Mouse (Mus musculus) midbrain, embryonic 10.5 days (tissue): ENCODE data around the gene Rcor1. TPM values are rescaled to one million over a fixed set of nuclear protein-coding genes. Genes with fewer than 3 reads are reported as not detected.

Experiments used
- DNase-seq: peaks from one replicate; pipeline ENCODE4 v3.0.0-alpha.2; 2017; ENCODE audit warnings: low spot score
- H3K27ac ChIP-seq: fragments of 300-500 bp; sonication (generic); replicated peaks from 2 replicates; pipeline ENCODE4 v1.5.1; 2016; ENCODE audit warnings: mild to moderate bottlenecking
- H3K27me3 ChIP-seq: fragments of 300-500 bp; sonication (generic); 2 replicates; pipeline ENCODE4 v1.6.1; 2016; ENCODE audit warnings: low read depth, mild to moderate bottlenecking; ENCODE audit not compliant: poor library complexity, severe bottlenecking
- H3K36me3 ChIP-seq: fragments of 300-500 bp; sonication (generic); 2 replicates; pipeline ENCODE4 v1.6.1; 2016; ENCODE audit warnings: mild to moderate bottlenecking, moderate library complexity
- H3K4me1 ChIP-seq: fragments of 300-500 bp; sonication (generic); 2 replicates; pipeline ENCODE4 v1.6.1; 2016
- H3K4me3 ChIP-seq: fragments of 300-500 bp; sonication (generic); 2 replicates; pipeline ENCODE4 v1.5.1; 2016; ENCODE audit warnings: mild to moderate bottlenecking, moderate library complexity
- H3K9me3 ChIP-seq: fragments of 300-500 bp; sonication (generic); replicated peaks from 2 replicates; pipeline ENCODE4 v1.6.1; 2016; ENCODE audit warnings: mild to moderate bottlenecking
- WGBS: fragments of 180-500 bp; shearing (Covaris S2); methylation state at CpG from one replicate; pipeline ENCODE4 v1.1.7; 2016; 5-methylcytosine and 5-hydroxymethylcytosine counted together
- polyA plus RNA-seq: library from polyadenylated mRNA; unstranded; fragments of >200 nt; fragmentation: Nextera tagmentation; extraction: Ambion mirVana; gene quantifications from 2 replicates; pipeline ENCODE4 v1.2.1, GENCODE M21; 2016

The Rcor1 gene
- polyA plus RNA-seq, 1 experiment from 2014 or later = 5.9 TPM

GRCm38 (mm10) chr12:111089145-111089544, 50.0 kb downstream of the Rcor1 start:
- Histone ChIP-seq H3K27me3 (no peaks in the 10 kb centered on the region), H3K4me1 (peaks cover 15% of the 10 kb centered on the region), H3K9me3 (no peaks in the 10 kb centered on the region), H3K36me3 (peaks cover 26% of the 10 kb centered on the region), H3K4me3 (no peak overlapping the region), H3K27ac (peak overlapping the region; percentile 50)
- 77% methylated on average over 7 of the region's 7 CpGs for WGBS
- no peak for DNase-seq

DNA sequence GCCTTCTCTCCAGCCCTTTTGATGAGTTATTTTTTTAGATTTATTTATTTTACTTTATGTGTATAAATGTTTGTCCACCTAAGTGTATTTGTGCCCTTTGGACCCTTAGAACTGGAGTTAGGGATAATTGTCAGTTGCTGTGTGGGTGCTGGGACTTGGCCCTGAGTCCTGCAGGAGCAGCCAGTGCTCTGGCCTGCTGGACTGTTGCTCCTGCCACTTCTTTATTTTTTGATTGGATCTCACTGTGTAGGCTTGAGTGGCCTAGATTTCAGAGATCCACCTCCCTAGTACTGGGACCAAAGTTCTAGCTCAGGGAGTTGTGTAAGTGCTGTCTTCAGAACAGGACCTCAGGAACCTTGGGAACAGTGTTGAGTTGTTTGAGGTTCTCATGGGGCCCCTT, 51.6 kb downstream of the Rcor1 start:
- Histone ChIP-seq H3K27ac (no peak overlapping the region), H3K9me3 (no peaks in the 10 kb centered on the region), H3K4me1 (peaks cover 15% of the 10 kb centered on the region), H3K27me3 (no peaks in the 10 kb centered on the region), H3K4me3 (no peak overlapping the region), H3K36me3 (peaks cover 34% of the 10 kb centered on the region)
- DNase-seq = no peak

GRCm38 (mm10) chr12:111091981-111092380, 52.8 kb downstream of the Rcor1 start:
- Histone ChIP-seq H3K4me3 (no peak overlapping the region), H3K36me3 (peaks cover 46% of the 10 kb centered on the region), H3K27me3 (no peaks in the 10 kb centered on the region), H3K27ac (no peak overlapping the region), H3K9me3 (no peaks in the 10 kb centered on the region), H3K4me1 (peaks cover 15% of the 10 kb centered on the region)
- WGBS = 91% methylated on average over 10 of the region's 10 CpGs
- no peak for DNase-seq

DNA sequence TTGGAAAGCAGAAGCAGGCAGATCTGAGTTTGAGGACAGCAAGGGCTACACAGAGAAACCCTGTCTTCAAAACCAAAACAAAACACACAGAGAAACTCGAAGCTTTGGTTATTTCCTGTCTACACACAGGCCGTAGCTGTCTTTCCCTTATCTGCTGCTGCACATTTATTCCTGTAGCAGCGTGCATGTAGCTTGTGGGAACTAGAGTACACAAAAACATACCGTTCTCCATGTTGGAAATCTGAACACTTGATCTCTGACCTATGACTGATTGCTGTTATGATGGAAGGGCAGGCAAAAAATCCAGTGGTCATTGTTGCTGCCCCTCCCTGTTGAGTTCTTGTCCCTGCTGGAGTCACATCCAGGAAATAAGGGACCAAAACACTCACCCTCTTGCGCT, 54.9 kb downstream of the Rcor1 start:
- Histone ChIP-seq H3K4me1 (peaks cover 5% of the 10 kb centered on the region), H3K9me3 (no peaks in the 10 kb centered on the region), H3K4me3 (no peak overlapping the region), H3K36me3 (peaks cover 66% of the 10 kb centered on the region), H3K27ac (no peak overlapping the region), H3K27me3 (no peaks in the 10 kb centered on the region)
- WGBS = 78% methylated on average over 5 of the region's 5 CpGs
- DNase-seq = no peak

GRCm38 (mm10) chr12:111095086-111095485, 55.9 kb downstream of the Rcor1 start:
- Histone ChIP-seq H3K4me3 (no peak overlapping the region), H3K9me3 (no peaks in the 10 kb centered on the region), H3K4me1 (no peaks in the 10 kb centered on the region), H3K36me3 (peaks cover 70% of the 10 kb centered on the region), H3K27ac (no peak overlapping the region), H3K27me3 (no peaks in the 10 kb centered on the region)
- WGBS = 96% methylated on average over 6 of the region's 6 CpGs
- DNase-seq = no peak

DNA sequence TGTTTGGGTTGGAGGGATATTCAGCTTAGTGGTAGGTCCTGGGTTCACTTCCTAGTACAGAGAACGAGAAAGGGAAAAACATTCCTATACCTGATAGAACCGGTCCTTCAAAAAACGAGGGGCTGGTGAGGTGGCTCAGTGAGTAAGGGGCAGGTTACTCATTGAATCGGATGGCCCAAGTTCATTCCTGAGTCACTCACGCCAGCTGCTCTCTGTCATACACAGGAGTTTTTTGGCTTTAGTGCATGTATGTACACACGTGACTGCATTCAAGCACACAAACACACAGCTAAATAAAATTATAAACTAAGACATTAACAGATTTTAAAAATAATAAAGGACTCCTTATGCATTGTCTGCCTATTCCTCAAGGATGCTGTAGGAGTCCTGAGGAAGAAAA, 57.1 kb downstream of the Rcor1 start:
- H3K27ac ChIP-seq = no peak overlapping the region
- no peak for DNase-seq
- H3K27me3 ChIP-seq = no peaks in the 10 kb centered on the region
- H3K4me3 ChIP-seq = no peak overlapping the region
- H3K36me3 ChIP-seq = peaks cover 82% of the 10 kb centered on the region
- 91% methylated on average over 6 of the region's 6 CpGs for WGBS
- no peaks in the 10 kb centered on the region for H3K4me1 ChIP-seq
- no peaks in the 10 kb centered on the region for H3K9me3 ChIP-seq

- H3K36me3 ChIP-seq = peaks cover 88% of the 10 kb centered on the region
- no peak overlapping the region for H3K27ac ChIP-seq
- H3K27me3 ChIP-seq = no peaks in the 10 kb centered on the region
- no peaks in the 10 kb centered on the region for H3K4me1 ChIP-seq
- no peak overlapping the region for H3K4me3 ChIP-seq
- DNase-seq = no peak
- 97% methylated on average over 8 of the region's 8 CpGs for WGBS
- no peaks in the 10 kb centered on the region for H3K9me3 ChIP-seq
Observed at GRCm38 (mm10) chr12:111097036-111097435, 57.9 kb downstream of the Rcor1 start.

GRCm38 (mm10) chr12:111111176-111111575, 72.0 kb downstream of the Rcor1 start:
- H3K4me3 ChIP-seq = no peak overlapping the region
- no peaks in the 10 kb centered on the region for H3K27me3 ChIP-seq
- H3K4me1 ChIP-seq = peaks cover 15% of the 10 kb centered on the region
- no peak overlapping the region for H3K27ac ChIP-seq
- no peak for DNase-seq
- H3K36me3 ChIP-seq = peaks cover 92% of the 10 kb centered on the region
- H3K9me3 ChIP-seq = no peaks in the 10 kb centered on the region
- 96% methylated on average over 8 of the region's 8 CpGs for WGBS

- Histone ChIP-seq H3K9me3 (no peaks in the 10 kb centered on the region), H3K4me3 (no peak overlapping the region), H3K27ac (no peak overlapping the region), H3K36me3 (peaks cover 91% of the 10 kb centered on the region), H3K4me1 (peaks cover 20% of the 10 kb centered on the region), H3K27me3 (no peaks in the 10 kb centered on the region)
- DNase-seq = no peak
- WGBS = 96% methylated on average over 5 of the region's 5 CpGs
Observed at GRCm38 (mm10) chr12:111114593-111114992, 75.4 kb downstream of the Rcor1 start.

DNA sequence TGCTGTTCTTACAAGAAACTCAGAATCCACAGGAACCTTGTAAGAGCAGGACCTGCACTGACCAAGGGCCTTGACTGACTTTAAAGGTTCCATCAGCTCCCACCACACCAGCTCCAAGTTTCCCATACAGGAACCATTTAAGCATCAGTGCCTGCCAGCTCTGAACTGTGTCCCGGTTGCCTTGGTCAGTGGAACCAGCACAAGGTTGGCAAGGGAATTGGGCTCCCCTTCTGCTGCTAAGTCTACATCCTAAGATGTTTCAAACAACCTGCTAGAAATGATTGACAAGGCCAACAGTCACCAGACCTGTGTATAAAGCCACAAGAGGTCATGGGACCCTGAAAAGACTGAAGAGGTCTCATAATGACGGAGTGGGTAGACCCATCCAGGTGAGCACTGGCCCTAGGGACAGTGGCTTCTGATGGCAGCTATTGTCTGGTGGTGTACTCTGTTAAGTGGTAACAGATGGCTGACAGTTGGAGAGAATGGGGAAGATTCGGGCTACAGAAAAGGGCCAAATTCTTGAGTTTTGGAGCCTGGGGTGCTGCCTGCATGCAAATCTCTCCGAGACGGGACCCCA, 80.4 kb downstream of the Rcor1 start:
- 0 out of 2 replicates have a peak, but pooled peaks cover 6% of the 10 kb centered on the region for H3K9me3 ChIP-seq

GRCm38 (mm10) chr12:111120976-111121645, 82.0 kb downstream of the Rcor1 start:
- Histone ChIP-seq H3K27me3 (no peaks in the 10 kb centered on the region), H3K9me3 (0 out of 2 replicates have a peak, but pooled peaks cover 6% of the 10 kb centered on the region), H3K36me3 (peaks cover 42% of the 10 kb centered on the region), H3K27ac (no peak overlapping the region), H3K4me3 (no peak overlapping the region), H3K4me1 (peaks cover 18% of the 10 kb centered on the region)
- DNase-seq = no peak
- 96% methylated on average over 9 of the region's 9 CpGs for WGBS

More for the DNA sequence above, 80.4 kb downstream of the Rcor1 start:
- Histone ChIP-seq H3K36me3 (peaks cover 50% of the 10 kb centered on the region), H3K4me3 (no peak overlapping the region), H3K4me1 (peaks cover 21% of the 10 kb centered on the region), H3K27me3 (no peaks in the 10 kb centered on the region), H3K27ac (no peak overlapping the region)
- DNase-seq = no peak
- WGBS = 89% methylated on average over 5 of the region's 5 CpGs

GRCm38 (mm10) chr12:111122332-111122852, 83.2 kb downstream of the Rcor1 start:
- DNase-seq = no peak
- H3K36me3 ChIP-seq = peaks cover 29% of the 10 kb centered on the region
- H3K9me3 ChIP-seq = 0 out of 2 replicates have a peak, but pooled peaks cover 6% of the 10 kb centered on the region
- no peaks in the 10 kb centered on the region for H3K27me3 ChIP-seq
- peaks cover 13% of the 10 kb centered on the region for H3K4me1 ChIP-seq
- no peak overlapping the region for H3K27ac ChIP-seq
- no peak overlapping the region for H3K4me3 ChIP-seq

DNA sequence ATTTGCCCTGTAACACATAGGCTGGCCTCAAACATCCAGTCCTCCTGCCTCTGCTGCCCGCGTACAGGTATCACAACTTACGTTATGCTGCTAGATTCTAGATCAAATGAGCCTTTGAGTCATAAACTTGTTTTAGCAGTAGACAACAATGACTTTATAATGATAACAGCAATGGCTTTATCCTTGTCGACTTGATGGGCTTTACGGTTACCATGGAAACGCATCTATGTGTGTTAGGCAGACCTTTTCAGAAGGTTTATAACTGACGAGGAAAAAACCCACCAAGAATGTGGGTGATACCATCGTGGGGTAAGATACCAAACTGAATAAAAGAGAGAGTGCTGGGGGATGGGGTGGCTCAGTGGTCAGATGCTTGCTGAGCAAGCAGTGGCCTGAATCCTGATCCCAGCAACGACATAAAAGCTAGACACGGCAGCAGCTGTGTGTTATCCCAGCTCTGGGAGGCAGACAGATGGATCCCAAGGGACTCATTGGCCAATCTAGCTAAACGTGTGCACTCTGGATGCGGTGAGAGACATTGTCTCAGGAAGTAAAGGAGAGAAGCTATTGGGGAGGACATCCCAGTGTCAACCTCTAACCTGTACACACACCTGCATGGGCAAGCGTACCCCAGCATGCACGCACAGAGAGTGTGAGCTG, 85.6 kb downstream of the Rcor1 start:
- DNase-seq = no peak
- Histone ChIP-seq H3K4me3 (no peak overlapping the region), H3K9me3 (0 out of 2 replicates have a peak, but pooled peaks cover 6% of the 10 kb centered on the region), H3K27me3 (no peaks in the 10 kb centered on the region), H3K4me1 (peaks cover 10% of the 10 kb centered on the region), H3K36me3 (peaks cover 8% of the 10 kb centered on the region), H3K27ac (no peak overlapping the region)
- WGBS = 83% methylated on average over 14 of the region's 14 CpGs
